Mouse (Mus musculus): Measurements from ENCODE around the gene Ivd.

Ivd gene

GRCm38 (mm10) chr2:118910605-118911278 is 49.0 kb downstream of the Ivd start:
- DNase-seq, result no peak

GRCm38 (mm10) chr2:118912706-118913105 is 51.0 kb downstream of the Ivd start:
- no peak for DNase-seq

- peak; percentile 81 for DNase-seq
Observed at GRCm38 (mm10) chr2:118913551-118914276, 52.0 kb downstream of the Ivd start.

- DNase-seq, result peak; percentile 33
Observed at GRCm38 (mm10) chr2:118914685-118915084, 52.9 kb downstream of the Ivd start.

- DNase-seq, result no peak
Observed at GRCm38 (mm10) chr2:118916436-118916835, 54.7 kb downstream of the Ivd start.

- DNase-seq, result no peak
Observed at GRCm38 (mm10) chr2:118918543-118918942, 56.8 kb downstream of the Ivd start.

- DNase-seq, result no peak
Observed at GRCm38 (mm10) chr2:118920428-118920827, 58.7 kb downstream of the Ivd start.

GRCm38 (mm10) chr2:118925952-118926351 is 64.2 kb downstream of the Ivd start:
- no peak for DNase-seq

GRCm38 (mm10) chr2:118926361-118926997 is 64.7 kb downstream of the Ivd start, which contains the start of gene Chst14:
TSS of gene Chst14 (plus strand) at chr2:118926496.
- peak; percentile 75 for DNase-seq

- DNase-seq, result no peak
Observed at GRCm38 (mm10) chr2:118926998-118927739, 65.4 kb downstream of the Ivd start.

Measured in cerebellum, adult 9-11 months (tissue).